Mouse (Mus musculus) limb, embryonic 10.5 days (tissue): ENCODE measurements at regions not wholly inside any gene's neighbourhood (a gene's known extent, or its start where the extent isn't known, plus 50 kb on each side); places are given as distances from the start of the nearest gene placed in this dataset.
A peak's percentile ranks its signal among the peaks of the same experiment; 100 is the strongest.

Experiments
- DNase-seq: peaks from one replicate; pipeline ENCODE4 v3.0.0-alpha.2; 2017; ENCODE audit warnings: low spot score
- H3K27ac ChIP-seq: fragments of 300-500 bp; sonication (generic); 2 replicates; pipeline ENCODE4 v1.5.1; 2016; ENCODE audit warnings: mild to moderate bottlenecking
- H3K27me3 ChIP-seq: fragments of 300-500 bp; sonication (generic); 2 replicates; pipeline ENCODE4 v1.6.1; 2016; ENCODE audit warnings: low read depth, mild to moderate bottlenecking; ENCODE audit not compliant: poor library complexity, severe bottlenecking
- H3K36me3 ChIP-seq: fragments of 300-500 bp; sonication (generic); 2 replicates; pipeline ENCODE4 v1.6.1; 2016; ENCODE audit warnings: mild to moderate bottlenecking, moderate library complexity
- H3K4me1 ChIP-seq: fragments of 300-500 bp; sonication (generic); 2 replicates; pipeline ENCODE4 v1.6.1; 2016
- H3K4me3 ChIP-seq: fragments of 300-500 bp; sonication (generic); 2 replicates; pipeline ENCODE4 v1.5.1; 2016; ENCODE audit warnings: mild to moderate bottlenecking, moderate library complexity
- H3K9me3 ChIP-seq: fragments of 300-500 bp; sonication (generic); replicated peaks from 2 replicates; pipeline ENCODE4 v1.6.1; 2016; ENCODE audit warnings: mild to moderate bottlenecking
- WGBS: fragments of 180-500 bp; shearing (Covaris S2); methylation state at CpG from one replicate; pipeline ENCODE4 v1.1.7; 2016; 5-methylcytosine and 5-hydroxymethylcytosine counted together

- H3K27me3 ChIP-seq, result no peaks in the 10 kb centered on the region
Observed at GRCm38 (mm10) chr1:65981665-65982064, 55.3 kb downstream of the Crygf start.

GRCm38 (mm10) chr1:66000398-66000797, 74.1 kb downstream of the Crygf start:
- no peak for DNase-seq
- 0 out of 2 replicates have a peak, but pooled peaks cover 11% of the 10 kb centered on the region for H3K27me3 ChIP-seq
- peaks cover 16% of the 10 kb centered on the region for H3K4me1 ChIP-seq
- H3K4me3 ChIP-seq, result no peak overlapping the region
- 31% methylated on average over 3 of the region's 3 CpGs for WGBS
- H3K9me3 ChIP-seq, result no peaks in the 10 kb centered on the region
- no peaks in the 10 kb centered on the region for H3K36me3 ChIP-seq
- no peak overlapping the region for H3K27ac ChIP-seq

More at GRCm38 (mm10) chr1:65981665-65982064, 55.3 kb downstream of the Crygf start:
- H3K9me3 ChIP-seq, result no peaks in the 10 kb centered on the region
- H3K4me1 ChIP-seq, result no peaks in the 10 kb centered on the region
- H3K4me3 ChIP-seq, result no peak overlapping the region
- H3K27ac ChIP-seq, result no peak overlapping the region
- 83% methylated on average over 5 of the region's 5 CpGs for WGBS
- no peaks in the 10 kb centered on the region for H3K36me3 ChIP-seq
- DNase-seq, result no peak

GRCm38 (mm10) chr1:66003897-66004660, 77.8 kb downstream of the Crygf start:
- peak overlapping the region; percentile 18; the same call in 1 of the 2 replicates for H3K4me3 ChIP-seq
- peak; percentile 39 for DNase-seq
- H3K36me3 ChIP-seq, result no peaks in the 10 kb centered on the region
- H3K27me3 ChIP-seq, result 0 out of 2 replicates have a peak, but pooled peaks cover 17% of the 10 kb centered on the region
- 22% methylated on average over 17 of the region's 17 CpGs for WGBS
- no peaks in the 10 kb centered on the region for H3K9me3 ChIP-seq
- peaks cover 29% of the 10 kb centered on the region for H3K4me1 ChIP-seq
- H3K27ac ChIP-seq, result no peak overlapping the region
